Mouse (Mus musculus) regulatory T cell (primary cell): Measurements from ENCODE around the gene Cspg4.
"Not testable (repeated sequence)": the region's sequence is repeated elsewhere in the genome, so short reads cannot be mapped to it uniquely, and the experiment has no call there.

Experiments used
- in situ Hi-C: fragments of 300-600 bp; cut with MboI, MseI; formaldehyde crosslinking; loops from one replicate; pipeline ENCODE4 v1.15.1; 2025; ENCODE audit warnings: high pct_unique_total_duplicates

The Cspg4 gene

DNA sequence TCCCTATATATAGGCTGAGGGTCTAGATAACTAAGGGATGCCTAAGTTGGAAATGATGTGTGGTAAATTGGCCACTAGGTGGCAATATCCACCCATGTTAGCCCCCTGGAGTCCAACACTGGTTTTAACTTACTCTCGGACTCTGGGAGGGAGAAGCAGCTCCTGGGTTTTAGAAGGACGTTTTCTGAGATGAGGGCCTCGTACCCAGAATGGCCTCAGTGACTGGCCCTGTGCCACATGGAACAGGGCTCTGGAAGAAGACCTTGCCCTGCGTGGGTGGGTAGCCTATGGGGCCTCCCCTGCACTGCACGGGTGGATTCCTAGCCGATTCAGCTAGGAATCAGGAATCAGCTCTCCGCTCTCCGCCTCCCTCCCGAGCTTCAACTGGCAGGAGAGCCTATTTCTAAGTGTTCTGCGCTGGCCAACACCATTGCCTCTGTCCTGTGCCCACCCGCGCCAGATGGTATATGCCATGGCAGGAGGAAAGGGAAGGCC, 26.7 kb downstream of the Cspg4 start:
- in situ Hi-C loops = no loop called here

DNA sequence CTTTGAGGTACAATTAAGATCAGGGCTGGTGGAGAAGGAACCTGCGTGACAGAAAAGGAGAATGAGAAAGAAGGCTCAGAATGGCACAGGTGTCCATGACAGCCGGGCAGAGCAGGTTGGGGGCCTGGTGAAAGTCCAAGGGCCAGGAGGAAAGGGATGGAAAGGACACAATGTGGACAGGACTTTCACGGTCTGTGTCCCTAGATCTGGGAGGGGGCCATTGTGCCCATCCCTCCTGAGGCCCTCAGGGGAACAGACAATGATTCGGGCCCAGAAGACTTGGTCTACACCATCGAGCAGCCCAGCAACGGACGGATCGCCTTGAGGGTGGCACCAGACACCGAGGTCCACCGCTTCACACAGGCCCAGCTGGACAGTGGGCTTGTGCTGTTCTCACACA, 27.3 kb downstream of the Cspg4 start:
- in situ Hi-C loops = no loop called here

DNA sequence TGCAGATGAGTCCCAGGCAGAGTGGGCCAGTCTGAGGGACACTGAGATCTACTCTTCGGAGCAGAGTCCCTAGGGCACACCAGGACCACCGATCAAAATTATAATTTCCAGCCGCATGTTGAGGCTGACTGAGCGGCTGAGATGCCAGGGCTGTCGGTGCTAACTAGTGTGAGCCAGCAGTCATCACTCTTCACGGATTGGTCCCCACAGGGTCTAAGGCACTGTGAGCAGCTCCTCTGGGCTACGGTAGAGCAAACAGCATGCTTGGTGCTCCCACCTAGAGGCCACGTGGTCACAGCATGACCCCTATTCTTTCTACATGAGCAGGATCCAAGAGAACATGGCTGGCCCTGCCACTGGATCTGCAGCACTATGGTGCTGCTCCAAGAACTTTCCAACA, 28.5 kb downstream of the Cspg4 start:
- in situ Hi-C loops = no loop called here

DNA sequence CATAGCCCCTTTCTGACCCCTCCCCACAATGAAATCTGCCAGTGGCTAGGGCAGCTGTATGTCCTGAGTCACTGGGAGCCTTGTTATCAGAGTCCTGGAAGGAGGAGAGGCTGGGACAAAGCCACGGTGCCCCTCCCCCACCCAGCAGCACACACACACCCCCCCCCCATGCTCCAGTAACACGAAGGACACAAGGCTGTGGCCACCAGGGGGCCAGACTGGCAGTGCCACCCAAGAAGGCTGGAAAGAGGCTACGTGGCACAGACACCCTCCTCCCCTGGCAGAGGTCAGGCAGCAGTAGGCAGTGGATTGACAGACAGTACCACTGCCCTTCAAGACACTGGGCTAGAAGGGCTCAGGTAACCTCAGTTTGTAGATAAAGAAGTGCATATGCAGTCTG, 29.2 kb downstream of the Cspg4 start:
- in situ Hi-C loops = no loop called here

DNA sequence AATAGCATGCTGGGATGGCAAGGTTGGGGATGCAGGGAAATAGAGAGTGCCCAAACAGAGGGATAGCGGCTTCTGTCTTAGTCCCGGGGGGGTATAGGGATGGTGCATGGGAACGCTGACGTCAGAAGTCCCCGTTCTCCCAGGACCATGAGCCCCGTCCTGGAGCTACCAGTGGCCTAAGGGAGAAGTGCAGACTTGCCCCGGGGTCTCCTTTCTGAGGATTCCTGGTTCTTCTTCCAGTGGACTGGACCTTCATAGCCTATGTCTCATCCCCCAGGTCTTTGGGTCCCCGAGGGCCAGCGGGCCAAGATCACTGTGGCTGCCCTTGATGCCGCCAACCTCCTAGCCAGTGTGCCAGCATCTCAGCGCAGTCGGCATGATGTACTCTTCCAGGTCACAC, 31.9 kb downstream of the Cspg4 start:
- in situ Hi-C loops = no loop called here

DNA sequence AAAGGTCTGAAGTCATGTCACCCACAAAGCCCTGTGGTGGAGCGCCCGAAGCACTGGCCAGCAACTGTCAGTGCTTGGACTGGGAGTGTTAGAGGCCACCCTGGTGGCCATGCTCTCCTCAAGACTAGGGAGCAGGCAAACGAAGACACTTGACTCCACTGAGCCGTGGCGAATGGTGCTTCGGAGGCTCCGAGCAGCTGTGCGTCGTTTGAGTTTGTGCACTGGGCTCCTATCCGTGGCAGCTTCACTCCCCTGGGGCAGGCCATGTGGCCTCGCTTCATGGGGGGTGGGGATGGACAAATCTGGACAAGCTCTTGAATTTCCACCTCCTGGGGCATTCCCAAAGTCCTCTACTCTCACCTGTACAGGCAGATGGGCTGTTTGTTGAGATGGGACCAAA, 34.6 kb downstream of the Cspg4 start:
- in situ Hi-C loops = no loop called here

DNA sequence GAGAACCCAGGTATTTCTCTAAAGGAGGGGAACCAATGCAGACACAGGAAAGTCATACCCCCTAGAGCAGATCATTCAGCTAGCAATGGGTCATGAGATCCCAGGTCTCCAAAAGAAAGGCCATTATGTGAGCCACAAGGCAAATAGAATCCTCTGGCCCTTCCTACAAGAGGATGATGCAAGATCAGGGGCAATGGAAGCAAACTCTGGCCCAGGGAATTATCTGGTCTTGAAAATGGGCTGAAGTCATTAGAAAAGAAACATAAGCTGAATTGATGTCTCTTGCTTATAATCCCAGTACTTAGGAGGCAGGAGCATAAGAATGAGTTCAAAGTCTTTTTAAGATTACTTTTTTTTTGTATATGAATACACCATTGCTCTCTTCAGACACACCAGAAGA, 35.2 kb downstream of the Cspg4 start:
- in situ Hi-C loops = no loop called here

DNA sequence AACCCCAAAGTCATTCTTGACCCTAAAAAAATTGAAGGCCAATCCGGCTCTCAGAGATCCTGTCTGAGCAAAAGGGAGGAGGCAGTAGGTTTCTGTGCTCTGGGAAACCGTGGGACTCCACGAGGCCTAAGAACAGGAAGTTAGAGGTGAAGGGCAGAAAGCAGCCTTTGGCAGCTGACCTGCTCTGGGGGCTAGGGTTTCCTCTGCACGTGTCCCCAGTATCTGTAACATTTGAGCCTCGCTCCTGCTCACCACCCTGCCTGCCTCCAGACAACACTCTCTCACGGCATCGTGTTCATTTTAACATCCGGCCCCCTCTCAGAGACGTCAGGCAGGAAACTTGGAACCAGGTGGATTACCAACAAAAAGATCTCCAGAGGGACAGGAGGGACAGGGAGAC, 35.7 kb downstream of the Cspg4 start:
- in situ Hi-C loops = no loop called here

DNA sequence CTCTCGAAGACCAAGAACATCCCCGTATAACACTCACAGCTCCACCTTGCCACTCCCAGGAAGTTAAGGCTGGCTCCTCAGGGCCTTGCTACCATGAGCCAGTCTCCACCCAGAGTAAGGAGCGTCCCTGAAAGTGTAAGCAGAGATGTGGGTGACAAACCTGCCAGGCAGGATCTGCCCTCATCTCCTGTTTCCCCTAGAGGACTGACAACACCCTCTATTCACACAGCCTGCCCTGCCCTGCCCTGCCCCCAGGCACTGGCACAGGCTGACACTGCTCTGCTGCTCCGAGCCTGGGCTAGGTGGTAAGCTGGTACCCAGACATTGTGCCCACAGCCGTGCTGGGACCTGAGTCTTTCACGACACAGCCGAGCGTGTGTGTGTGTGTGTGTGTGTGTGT, 36.4 kb downstream of the Cspg4 start:
- in situ Hi-C loops = no loop called here

DNA sequence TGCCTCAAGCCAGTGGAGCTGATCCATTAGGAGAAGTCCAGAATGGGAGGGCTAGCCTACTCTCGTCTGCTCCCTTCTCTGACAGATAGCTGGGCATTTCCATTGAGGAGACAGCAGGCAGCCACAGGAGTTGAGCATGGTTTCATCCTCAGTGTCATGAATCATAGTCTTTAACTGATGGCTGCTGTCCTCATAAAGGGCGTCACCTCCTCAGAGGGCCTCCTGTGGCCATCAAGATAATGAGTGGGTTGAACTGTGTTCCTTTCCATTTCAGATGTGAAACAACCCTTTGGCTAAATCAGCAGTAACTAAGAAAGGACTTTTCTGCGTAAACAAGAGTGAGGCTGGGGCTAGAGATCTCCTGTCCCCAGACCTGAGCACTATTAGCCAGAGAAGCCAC, 38.8 kb downstream of the Cspg4 start:
- in situ Hi-C loops = no loop called here

DNA sequence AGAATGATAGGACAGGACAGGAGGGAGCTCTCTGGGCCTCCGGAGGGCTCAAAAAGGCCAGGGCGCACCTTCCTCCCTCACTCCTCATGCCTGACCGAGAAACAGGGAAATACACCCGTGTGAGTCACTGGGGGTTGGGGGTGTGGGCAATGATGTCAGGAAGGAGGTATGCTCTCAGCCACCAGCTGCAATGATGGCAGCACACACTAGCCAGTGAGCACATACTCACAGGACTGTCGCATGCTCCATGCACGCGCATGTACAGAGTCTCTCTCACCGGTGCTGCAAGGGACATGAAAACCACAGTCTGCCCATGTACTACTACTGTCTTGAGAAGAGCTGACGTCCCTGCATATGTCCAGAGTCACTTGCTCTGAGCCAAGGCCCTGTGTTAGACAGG, 42.7 kb downstream of the Cspg4 start:
- in situ Hi-C loops = no loop called here

DNA sequence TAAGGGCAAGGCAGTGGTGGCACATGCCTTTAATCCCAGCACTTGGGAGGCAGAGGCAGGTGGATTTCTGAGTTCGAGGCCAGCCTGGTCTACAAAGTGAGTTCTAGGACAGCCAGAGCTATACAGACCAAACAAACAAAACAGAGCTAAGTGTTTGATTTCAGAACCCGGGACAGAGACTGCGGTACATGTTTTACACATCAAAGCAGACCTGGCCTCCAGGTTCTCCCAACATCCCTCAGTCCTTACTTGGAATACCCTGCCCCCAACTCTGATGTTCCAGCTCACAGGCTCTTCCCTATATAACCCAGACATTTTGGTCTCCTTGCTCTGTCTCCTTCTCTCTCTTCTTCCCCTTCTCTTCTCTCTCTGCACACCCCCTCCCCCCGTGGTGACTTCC, 45.2 kb downstream of the Cspg4 start:
- in situ Hi-C loops = not testable (repeated sequence)

DNA sequence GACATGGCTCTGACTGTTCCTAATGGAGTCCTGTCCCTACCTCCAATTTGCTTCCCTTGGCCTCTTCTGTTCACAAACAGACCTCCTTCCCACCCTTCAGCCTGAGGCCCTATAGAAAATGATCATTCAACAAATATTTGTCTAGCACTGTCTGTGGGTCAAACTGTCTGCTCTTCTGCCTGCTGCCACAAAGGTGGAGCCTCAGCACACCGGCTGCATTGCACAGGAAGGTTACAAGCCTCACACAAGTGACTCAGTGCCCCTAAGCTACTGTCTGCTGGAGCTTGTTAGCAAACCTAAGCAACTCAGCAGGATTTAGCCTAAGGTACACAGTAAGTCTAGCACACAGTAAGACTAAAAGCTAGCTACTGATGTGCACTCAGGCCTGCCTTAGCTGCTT, 46.2 kb downstream of the Cspg4 start:
- in situ Hi-C loops = no loop called here

DNA sequence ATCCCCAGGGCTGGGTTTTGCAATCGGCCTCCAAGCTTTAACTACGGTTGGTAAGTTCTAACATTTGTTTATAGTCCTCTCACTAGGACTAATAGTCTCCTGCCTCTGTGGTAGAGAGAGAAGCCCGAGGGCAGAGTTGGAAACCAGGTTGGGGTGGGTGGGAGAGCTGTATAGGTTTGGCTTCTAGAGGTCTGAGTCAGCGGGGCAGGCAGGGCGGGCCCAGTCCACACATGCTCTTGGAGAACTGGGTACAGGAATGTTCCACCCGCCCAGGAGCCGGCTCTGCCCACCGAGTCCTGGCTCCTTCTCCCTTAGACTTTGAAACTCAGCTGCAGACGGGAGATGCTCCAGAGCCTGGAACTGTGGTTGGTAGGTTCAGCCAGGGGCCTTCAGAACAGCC, 49.2 kb downstream of the Cspg4 start:
- in situ Hi-C loops = no loop called here

DNA sequence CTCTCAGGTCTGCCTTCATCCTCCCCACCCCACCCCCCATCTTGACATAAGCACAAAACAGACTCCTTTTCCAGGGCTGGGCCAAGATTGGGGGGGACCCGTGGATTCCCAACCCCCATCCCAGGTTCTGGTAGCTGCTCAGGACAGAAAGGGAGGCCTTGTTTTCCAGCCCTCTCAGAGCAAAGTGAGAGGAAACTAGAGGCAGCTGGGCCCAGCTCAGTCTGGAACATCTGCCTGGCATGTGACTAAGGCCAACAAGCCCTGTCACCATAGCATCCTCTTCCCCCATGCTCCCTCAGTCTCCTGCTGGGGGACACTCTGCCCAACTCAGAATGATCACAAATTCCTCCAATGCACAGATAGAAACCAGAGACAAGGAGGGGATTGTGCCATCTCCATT, 50.3 kb downstream of the Cspg4 start:
- in situ Hi-C loops = no loop called here

DNA sequence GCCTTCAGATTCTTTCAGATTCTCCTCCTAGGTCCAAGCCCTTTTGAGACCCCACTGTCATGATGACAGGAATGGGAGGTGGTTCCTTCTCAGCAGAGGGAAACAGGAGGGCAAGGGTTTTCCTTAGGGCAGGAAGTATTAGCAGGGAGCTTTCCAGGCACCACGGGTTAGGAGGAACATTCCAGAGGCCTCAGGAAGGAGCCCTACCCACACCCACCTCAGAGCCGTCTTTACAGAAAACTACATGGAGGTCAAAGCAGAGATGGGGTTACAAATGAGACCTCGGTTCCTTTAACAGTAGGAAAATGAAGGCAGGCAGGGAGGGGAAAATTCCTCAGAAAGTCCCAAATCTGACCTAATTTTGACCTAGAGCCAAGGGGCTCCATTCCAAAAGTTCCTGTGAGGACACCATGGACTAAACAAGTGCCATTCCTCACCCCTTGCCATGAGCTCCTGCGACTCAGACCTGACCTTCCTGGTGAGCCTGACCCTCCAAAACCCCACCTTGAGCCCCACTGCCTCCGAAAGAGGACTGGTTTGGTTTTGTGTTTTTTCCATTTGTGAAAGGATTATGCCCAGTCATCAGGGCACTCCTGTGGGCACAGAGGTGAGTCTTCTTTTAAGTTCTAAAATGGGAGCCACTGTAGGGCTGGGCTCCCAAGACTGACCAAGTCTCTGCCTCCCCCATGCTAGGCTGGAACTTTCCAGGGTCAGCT, 51.0 kb downstream of the Cspg4 start:
- in situ Hi-C loops = no loop called here

DNA sequence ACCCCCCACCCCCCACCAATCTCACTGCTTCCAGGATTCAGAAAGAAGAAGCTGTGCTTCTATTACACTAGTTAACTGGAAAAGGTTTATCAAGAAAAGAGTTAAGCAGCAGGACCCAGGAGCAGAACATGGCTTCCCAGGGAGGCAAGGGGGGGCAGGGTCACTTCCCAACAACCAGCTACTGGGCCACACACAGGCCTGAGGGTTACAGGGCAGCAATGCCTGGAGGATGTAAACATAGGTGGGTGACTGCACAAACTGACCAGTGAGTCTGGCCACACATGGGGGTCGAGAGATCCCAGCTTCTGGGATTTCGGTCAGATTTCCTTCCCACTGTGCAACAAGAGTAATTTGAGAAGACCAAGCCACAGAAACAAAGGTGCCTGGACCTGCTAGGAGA, 52.3 kb downstream of the Cspg4 start:
- in situ Hi-C loops = no loop called here

DNA sequence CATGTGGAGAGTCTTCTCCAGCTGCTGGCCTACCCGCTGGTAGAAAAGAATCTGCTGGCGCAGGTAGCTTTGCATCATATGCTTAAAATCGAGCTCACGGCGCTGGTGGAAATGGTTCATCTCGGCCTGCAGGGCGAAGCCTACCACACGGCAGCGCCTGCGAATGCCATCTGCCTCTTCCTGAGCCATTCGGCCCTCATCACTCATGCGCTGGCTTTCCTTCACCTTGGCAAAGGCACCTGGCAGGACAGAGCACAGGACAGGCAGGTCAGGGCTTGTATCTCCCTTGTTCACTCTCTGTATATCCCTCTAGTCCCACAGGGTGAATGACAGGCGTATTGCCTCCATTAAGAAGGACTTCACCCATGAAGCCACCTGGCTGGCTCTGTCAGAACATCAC, 53.6 kb downstream of the Cspg4 start:
- in situ Hi-C loops = no loop called here

DNA sequence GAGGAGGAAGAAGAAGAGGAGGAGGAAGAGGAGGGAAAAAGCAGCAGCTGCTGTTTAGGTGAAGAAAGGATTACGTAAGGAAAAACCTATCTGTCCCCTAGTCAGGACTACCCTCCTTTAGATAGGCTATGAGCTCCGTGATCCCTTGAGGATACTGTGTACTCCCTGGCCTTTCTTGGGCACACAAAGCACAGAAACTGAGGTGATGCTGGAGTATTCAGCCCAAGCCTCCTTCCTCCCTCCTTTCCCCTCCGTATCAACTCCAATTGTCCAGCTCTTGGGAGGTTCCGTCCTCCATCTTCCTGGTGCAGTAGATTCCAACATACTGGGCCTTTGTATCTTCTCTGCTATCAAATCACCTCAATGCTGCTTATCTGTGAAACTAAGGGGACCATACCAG, 57.9 kb downstream of the Cspg4 start:
- in situ Hi-C loops = no loop called here

DNA sequence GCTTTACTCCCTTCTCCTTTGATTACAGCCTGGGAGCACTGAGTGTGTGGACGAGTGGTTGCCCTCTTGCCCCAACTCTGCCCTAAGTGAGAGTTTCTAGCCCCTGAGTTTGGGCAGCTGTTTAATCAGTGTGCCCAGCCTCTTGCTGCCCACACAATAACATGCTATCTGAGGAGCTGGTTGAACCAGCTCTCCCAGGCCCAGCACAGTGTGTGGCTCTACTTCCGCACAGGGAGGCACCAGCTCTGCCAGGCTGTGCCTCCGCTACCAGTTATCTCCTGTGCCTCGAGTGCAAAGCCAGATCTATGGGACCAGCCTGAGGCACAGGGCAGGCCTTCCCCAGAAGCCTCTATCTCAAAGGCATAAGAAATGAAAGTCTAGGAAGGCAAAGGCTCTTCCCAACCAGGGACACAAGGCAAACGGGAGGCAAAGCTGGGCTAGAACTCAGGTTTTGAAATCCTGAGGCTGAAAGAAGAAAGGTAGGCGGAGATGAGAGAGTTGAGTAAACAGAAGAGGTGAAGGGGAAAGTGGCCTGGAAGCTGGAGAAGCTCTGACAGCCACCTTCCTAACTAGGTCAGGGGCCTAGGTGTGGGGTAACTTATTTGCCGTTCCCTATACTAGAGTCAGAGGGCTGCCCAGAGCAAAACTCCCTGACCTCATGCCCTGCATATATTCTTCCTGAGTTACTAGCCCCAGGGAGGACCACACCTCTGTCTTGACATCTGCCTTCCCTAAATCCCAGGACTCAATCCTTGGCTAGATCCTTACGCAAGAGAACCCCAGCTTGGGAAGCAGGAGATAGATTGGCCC, 59.2 kb downstream of the Cspg4 start:
- in situ Hi-C loops = no loop called here

DNA sequence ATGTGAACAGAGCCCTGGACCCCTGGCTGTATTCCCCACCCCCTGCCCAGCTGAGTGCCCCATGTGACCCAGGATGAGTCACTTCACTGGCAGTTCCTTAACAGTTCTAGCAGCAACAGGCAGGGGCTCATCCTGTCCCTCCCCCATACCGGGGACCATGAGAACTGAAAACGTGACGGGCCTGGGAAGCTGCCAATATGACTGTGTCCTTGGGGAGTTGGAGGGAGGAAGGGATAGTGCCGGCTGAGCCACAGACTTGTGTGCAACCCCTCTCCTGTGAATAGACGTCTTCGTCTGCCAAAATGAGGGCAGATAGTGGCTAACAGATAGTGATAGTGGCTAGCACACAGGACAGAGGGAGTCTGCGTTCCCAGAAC, 59.8 kb downstream of the Cspg4 start:
- in situ Hi-C loops = loop anchor here (25.0 kb wide), 1 partner anchor 213 kb away; the partner anchor contains the start of genes Man2c1 and Neil1

DNA sequence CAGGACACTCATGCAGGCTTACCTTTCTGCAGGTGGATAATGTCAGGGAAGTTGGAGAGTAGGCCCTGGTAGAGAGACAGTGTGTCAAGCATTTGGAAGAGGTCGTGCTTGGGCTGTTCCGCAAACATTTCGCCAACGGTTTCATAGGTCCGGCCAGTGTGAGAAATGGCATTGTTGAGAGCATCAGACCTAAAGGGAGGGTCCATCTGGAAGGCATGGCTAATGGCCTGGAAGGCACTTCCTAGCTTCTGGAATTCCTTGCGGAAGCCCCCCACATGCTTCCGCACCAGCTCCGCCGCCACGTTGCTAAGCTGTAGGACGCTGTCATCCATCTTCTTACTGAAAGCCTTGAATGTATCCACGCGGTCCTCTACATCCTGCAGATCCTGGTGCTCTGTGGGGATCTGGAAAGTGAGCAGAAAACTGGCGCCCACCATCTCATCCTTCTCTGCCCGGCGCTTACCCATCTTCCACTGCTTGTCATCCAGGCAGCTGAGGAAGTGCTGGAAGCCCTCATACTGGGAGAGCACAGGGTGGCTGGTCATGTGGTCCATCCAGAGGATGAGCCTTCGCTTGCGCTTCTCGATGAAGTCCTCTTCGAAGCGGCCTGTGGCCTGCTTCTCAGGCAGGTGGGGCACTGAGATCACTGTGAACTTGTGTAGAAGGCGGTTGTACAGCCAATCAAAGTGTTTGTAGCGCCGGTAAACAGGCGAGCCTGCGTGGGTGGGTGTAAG, 60.6 kb downstream of the Cspg4 start:
- in situ Hi-C loops = loop anchor here (25.0 kb wide), 1 partner anchor 212 kb away; the partner anchor contains the start of genes Man2c1 and Neil1
